In the genomic region with DNA sequence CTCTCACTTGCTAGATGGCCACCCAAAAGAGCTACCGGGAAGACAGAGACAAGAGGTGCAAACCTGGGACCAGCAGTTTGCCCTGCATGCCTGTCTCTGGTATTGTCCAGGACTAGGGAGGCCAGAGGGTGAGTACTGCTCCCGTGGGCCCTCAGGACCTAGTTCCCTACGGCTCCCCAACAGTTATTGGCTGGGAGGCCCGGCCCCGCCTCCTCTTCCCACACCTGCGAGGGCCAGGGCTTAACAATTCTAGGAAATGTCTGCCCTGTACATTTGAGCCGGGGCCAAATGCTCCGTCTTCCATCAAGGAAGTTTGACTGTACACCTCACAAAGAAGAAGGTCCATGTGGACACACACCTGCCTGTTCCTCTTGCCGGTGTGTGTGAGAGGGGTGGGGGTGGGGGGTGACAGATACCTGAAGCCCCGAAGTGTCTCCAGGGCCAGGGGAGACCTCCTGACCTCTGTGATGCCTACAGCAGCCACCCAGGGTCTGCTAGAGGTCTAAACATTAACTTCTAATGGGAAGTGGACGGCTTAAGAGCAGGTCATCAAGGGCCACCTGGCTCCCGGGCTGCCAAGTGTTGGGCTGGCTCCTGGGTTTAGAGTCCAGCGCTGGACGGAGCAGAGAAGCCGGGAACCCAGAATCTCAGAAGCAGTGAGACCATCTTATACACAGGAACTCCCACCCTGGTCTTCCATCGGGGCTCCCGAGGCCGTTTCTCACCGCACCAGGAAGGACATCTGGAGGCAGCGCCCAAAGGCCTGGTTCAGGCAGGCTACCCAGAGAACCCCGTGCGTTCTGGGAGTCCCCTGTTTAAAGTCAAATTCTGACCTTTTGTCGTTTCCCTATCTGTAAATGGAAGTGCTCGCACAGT, we compare ENCODE assay signal across 9 mouse cellular contexts.
DNase-seq lines count a peak whose midpoint lies in the region; ATAC-seq and TF ChIP-seq lines count a peak whose summit lies in the region.
"Had no signal": no experiment of that assay in that cellular context is flagged by ENCODE, and none has a peak within 500 bp of the region (broad histone marks: within the 10 kb centered on the region; RNA-seq: fewer than 3 reads in every experiment).

No protein-coding gene starts in this region.

- H3K4me3 ChIP-seq in embryonic facial prominence, embryonic 15.5 days (replicated peaks), result no peak overlapping the region
- H3K4me3 ChIP-seq in heart, embryonic 13.5 days, result no peak overlapping the region
- H3K4me3 ChIP-seq in lung, embryonic 14.5 days (ENCODE audit: low read depth, low read length), result no peak overlapping the region
- no peak overlapping the region for H3K4me3 ChIP-seq in cerebellum, adult 2 months (replicated peaks; ENCODE audit: insufficient read depth, low read depth, low read length)
- H3K4me3 ChIP-seq: myocyte had no signal

- WGBS in embryonic facial prominence, embryonic 15.5 days, result 44% methylated on average over 24 of the region's 24 CpGs
- WGBS in heart, embryonic 13.5 days, result 50% methylated on average over 24 of the region's 24 CpGs
- 31% methylated on average over 24 of the region's 24 CpGs for WGBS in lung, embryonic 14.5 days
- 75% methylated on average over 24 of the region's 24 CpGs for WGBS in cerebellum, adult 2 months

- no peak for ATAC-seq in embryonic facial prominence, embryonic 15.5 days (ENCODE audit: insufficient number of reproducible peaks, low FRiP score, low TSS enrichment, low read depth)
- ATAC-seq in heart, embryonic 13.5 days (ENCODE audit: extremely low read depth, insufficient number of reproducible peaks, low FRiP score, low TSS enrichment), result no peak
- ATAC-seq in lung, embryonic 14.5 days (ENCODE audit: insufficient read depth), result peak; percentile 9; the same call in 1 of the 2 replicates

- DNase-seq in kidney, postnatal 14 days, result peak; percentile 84
- DNase-seq in lung, embryonic 14.5 days, result peak; percentile 29
- DNase-seq in urinary bladder, adult 18-20 months (ENCODE audit: low spot score in 2 of 2), result no peak
- DNase-seq in adrenal gland, postnatal 36 days, result no peak
- DNase-seq in cerebellum, adult 2 months, result no peak
- DNase-seq in adrenal gland, adult 2 months, result no peak

- peaks cover 39% of the 10 kb centered on the region for H3K4me1 ChIP-seq in embryonic facial prominence, embryonic 15.5 days
- peaks cover 36% of the 10 kb centered on the region for H3K4me1 ChIP-seq in heart, embryonic 13.5 days
- peaks cover 30% of the 10 kb centered on the region for H3K4me1 ChIP-seq in lung, embryonic 14.5 days (ENCODE audit: insufficient read depth)
- H3K4me1 ChIP-seq in cerebellum, adult 2 months (ENCODE audit: control insufficient read depth, insufficient read depth, low read length), result peaks cover 7% of the 10 kb centered on the region

- 0 out of 2 replicates have a peak overlapping the region, but pooled peaks have one; percentile 29 for H3K27ac ChIP-seq in embryonic facial prominence, embryonic 15.5 days (replicated peaks)
- H3K27ac ChIP-seq in heart, embryonic 13.5 days (replicated peaks), result peak overlapping the region; percentile 40; the same call in 1 of the 2 replicates
- H3K27ac ChIP-seq in lung, embryonic 14.5 days (ENCODE audit: low read depth), result peak overlapping the region; percentile 7; the same call in 1 of the 2 replicates
- no peak overlapping the region for H3K27ac ChIP-seq in cerebellum, adult 2 months (ENCODE audit: insufficient read depth, low read length)

- no peaks in the 10 kb centered on the region for H3K36me3 ChIP-seq in embryonic facial prominence, embryonic 15.5 days
- no peaks in the 10 kb centered on the region for H3K36me3 ChIP-seq in heart, embryonic 13.5 days
- H3K36me3 ChIP-seq in lung, embryonic 14.5 days (ENCODE audit: insufficient read depth), result no peaks in the 10 kb centered on the region

- no peaks in the 10 kb centered on the region for H3K27me3 ChIP-seq in embryonic facial prominence, embryonic 15.5 days
- peaks cover 17% of the 10 kb centered on the region; the same call in 1 of the 2 replicates for H3K27me3 ChIP-seq in heart, embryonic 13.5 days (replicated peaks)
- no peaks in the 10 kb centered on the region for H3K27me3 ChIP-seq in lung, embryonic 14.5 days (ENCODE audit: insufficient read depth, low read length)
- H3K27me3 ChIP-seq in cerebellum, adult 2 months (ENCODE audit: control insufficient read depth, insufficient read depth, low read length), result no peaks in the 10 kb centered on the region; the same call in 1 of the 2 replicates

- TF ChIP-seq POLR2A in cerebellum, adult 2 months (IDR thresholded peaks at IDR 0.05; ENCODE audit: borderline replicate concordance, insufficient read depth, low read length), result no peak

- no peak overlapping the region for H3K9ac ChIP-seq in embryonic facial prominence, embryonic 15.5 days
- H3K9ac ChIP-seq in heart, embryonic 13.5 days, result peak overlapping the region; percentile 55; the same call in 1 of the 2 replicates
- H3K9ac ChIP-seq in lung, embryonic 14.5 days, result no peak overlapping the region

- no peaks in the 10 kb centered on the region for H3K9me3 ChIP-seq in embryonic facial prominence, embryonic 15.5 days (replicated peaks)
- no peaks in the 10 kb centered on the region for H3K9me3 ChIP-seq in heart, embryonic 13.5 days
- no peaks in the 10 kb centered on the region for H3K9me3 ChIP-seq in lung, embryonic 14.5 days (ENCODE audit: low read depth, low read length)

- TF ChIP-seq CTCF in lung, embryonic 14.5 days (IDR thresholded peaks at IDR 0.05; ENCODE audit: low read depth), result no peak
- TF ChIP-seq CTCF in cerebellum, adult 2 months (IDR thresholded peaks at IDR 0.05; ENCODE audit: borderline replicate concordance, insufficient read depth, low read depth, low read length), result no peak

- H3K4me2 ChIP-seq in embryonic facial prominence, embryonic 15.5 days (replicated peaks), result peak overlapping the region; percentile 33; the same call in 1 of the 2 replicates
- peak overlapping the region; percentile 39 for H3K4me2 ChIP-seq in heart, embryonic 13.5 days
- H3K4me2 ChIP-seq in lung, embryonic 14.5 days, result peak overlapping the region; percentile 23

Comparison
In these comparisons a context has a peak if more than half of its experiments do, and no peak if none do; other contexts are left out.
1. DNase-seq: peak in kidney, postnatal 14 days (single experiment) and lung, embryonic 14.5 days (single experiment); none in urinary bladder, adult 18-20 months (0 of 2), adrenal gland, postnatal 36 days (0 of 2), cerebellum, adult 2 months (0 of 2) and adrenal gland, adult 2 months (single experiment).
2. Peak in every context shown above with its lines, with median percentiles within 50 percentile points of each other: H3K4me2 ChIP-seq.